Mouse (Mus musculus): Measurements from ENCODE around the gene Lcat.
A peak's percentile ranks its signal among the peaks of the same experiment; 100 is the strongest.

Lcat gene

GRCm38 (mm10) chr8:105942542-105942941 is 640 bp downstream of the Lcat start:
- DNase-seq = no peak

GRCm38 (mm10) chr8:105942026-105942425 is 1.2 kb downstream of the Lcat start:
- no peak for DNase-seq

- no peak for DNase-seq
These were observed 4.9 kb downstream of the Lcat start, which contains the start of gene Psmb10 for GRCm38 (mm10) chr8:105938306-105938669. Gene Psmb10 (minus strand): TSS chr8:105938444.

GRCm38 (mm10) chr8:105937496-105938305 is 5.5 kb downstream of the Lcat start:
- peak; percentile 41 for DNase-seq

- DNase-seq = peak; percentile 79
These were observed 6.2 kb downstream of the Lcat start for GRCm38 (mm10) chr8:105936866-105937475.

- DNase-seq = no peak
These were observed 7.1 kb downstream of the Lcat start for GRCm38 (mm10) chr8:105935863-105936603.

- no peak for DNase-seq
These were observed 8.1 kb downstream of the Lcat start for GRCm38 (mm10) chr8:105935105-105935504.

GRCm38 (mm10) chr8:105933762-105934161 is 9.4 kb downstream of the Lcat start, which contains the start of gene Ctrl:
Gene Ctrl (minus strand): TSS chr8:105933862.
- DNase-seq = no peak

GRCm38 (mm10) chr8:105932525-105932924 is 10.7 kb downstream of the Lcat start:
- no peak for DNase-seq

GRCm38 (mm10) chr8:105931271-105931670 is 11.9 kb downstream of the Lcat start:
- no peak for DNase-seq

- peak; percentile 94 for DNase-seq
These were observed 12.6 kb downstream of the Lcat start for GRCm38 (mm10) chr8:105930602-105931001.

GRCm38 (mm10) chr8:105925123-105925522 is 18.1 kb downstream of the Lcat start:
- no peak for DNase-seq

GRCm38 (mm10) chr8:105919390-105919789 is 23.8 kb downstream of the Lcat start:
- no peak for DNase-seq

GRCm38 (mm10) chr8:105900941-105901616 is 42.1 kb downstream of the Lcat start:
- DNase-seq = no peak

- DNase-seq = peak; percentile 94
These were observed 42.8 kb downstream of the Lcat start, which contains the start of gene Pskh1 for GRCm38 (mm10) chr8:105900180-105900940. Gene Pskh1 (plus strand): TSS chr8:105900441.

GRCm38 (mm10) chr8:105897801-105898480 is 45.2 kb downstream of the Lcat start:
- no peak for DNase-seq

GRCm38 (mm10) chr8:105893339-105893738 is 49.8 kb downstream of the Lcat start, which contains the start of gene Nrn1l:
Gene Nrn1l (plus strand): TSS chr8:105893567.
- DNase-seq = peak; percentile 66

GRCm38 (mm10) chr8:105892432-105892831 is 50.8 kb downstream of the Lcat start:
- DNase-seq = peak; percentile 29

- no peak for DNase-seq
These were observed 52.3 kb downstream of the Lcat start for GRCm38 (mm10) chr8:105890870-105891269.

GRCm38 (mm10) chr8:105889756-105890465 is 53.3 kb downstream of the Lcat start:
- DNase-seq = no peak

All from right cerebral cortex, postnatal 4 days (tissue).